Mouse (Mus musculus) limb, embryonic 14.5 days (tissue): ENCODE data around the gene Hmgcll1. TPM values are rescaled to one million over a fixed set of nuclear protein-coding genes. Genes with fewer than 3 reads are reported as not detected.

Experiments used
- ATAC-seq: fragments of 200-750 bp; cut with Nextera tagmentation; 2 replicates; pipeline ENCODE4 v1.8.0; 2017; ENCODE audit warnings: low read depth, moderate number of reproducible peaks, moderate TSS enrichment; ENCODE audit not compliant: low FRiP score
- DNase-seq: peaks from one replicate; pipeline ENCODE4 v3.0.0-alpha.2; 2015; ENCODE audit warnings: low spot score
- H3K27ac ChIP-seq: fragments of 300-500 bp; sonication (generic); replicated peaks from 2 replicates; pipeline ENCODE4 v1.5.1; 2014; ENCODE audit warnings: low read depth, mild to moderate bottlenecking, low read length, moderate library complexity, mixed read lengths
- H3K27me3 ChIP-seq: fragments of 300-500 bp; sonication (generic); 2 replicates; pipeline ENCODE4 v1.6.1; 2014; ENCODE audit warnings: low read length, mixed read lengths; ENCODE audit not compliant: control insufficient read depth, insufficient read depth
- H3K36me3 ChIP-seq: fragments of 300-500 bp; sonication (generic); 2 replicates; pipeline ENCODE4 v1.6.1; 2014; ENCODE audit warnings: mild to moderate bottlenecking, low read length, moderate library complexity, mixed read lengths; ENCODE audit not compliant: control insufficient read depth, insufficient read depth
- H3K4me1 ChIP-seq: fragments of 300-500 bp; sonication (generic); 2 replicates; pipeline ENCODE4 v1.6.1; 2014; ENCODE audit warnings: antibody characterized with exemption, low read length, mixed read lengths; ENCODE audit not compliant: control insufficient read depth, insufficient read depth
- H3K4me2 ChIP-seq: fragments of 300-500 bp; sonication (generic); replicated peaks from 2 replicates; pipeline ENCODE4 v1.6.1; 2014; ENCODE audit warnings: low read depth, mild to moderate bottlenecking, low read length, moderate library complexity; ENCODE audit not compliant: severe bottlenecking
- H3K4me3 ChIP-seq: fragments of 300-500 bp; sonication (generic); replicated peaks from 2 replicates; pipeline ENCODE4 v1.5.1; 2014; ENCODE audit warnings: low read length
- H3K9ac ChIP-seq: fragments of 300-500 bp; sonication (generic); 2 replicates; pipeline ENCODE4 v1.6.1; 2014; ENCODE audit warnings: mild to moderate bottlenecking, low read depth, low read length, moderate library complexity; ENCODE audit not compliant: severe bottlenecking
- H3K9me3 ChIP-seq: fragments of 300-500 bp; sonication (generic); 2 replicates; pipeline ENCODE4 v1.6.1; 2016; ENCODE audit warnings: low read length; ENCODE audit not compliant: control insufficient read depth
- POLR2A ChIP-seq: fragments of 200-500 bp; IDR thresholded peaks from 2 replicates; pipeline ENCODE4 v1.8.0; 2012; ENCODE audit warnings: inconsistent platforms, mild to moderate bottlenecking, moderate library complexity, borderline replicate concordance; ENCODE audit not compliant: insufficient read depth, insufficient read length; ENCODE audit errors: extremely low read depth
- WGBS: fragments of 180-500 bp; shearing (Covaris S2); extraction: QIAGEN DNeasy Blood & Tissue Kit; methylation state at CpG from one replicate; pipeline ENCODE4 v1.1.7; 2014; 5-methylcytosine and 5-hydroxymethylcytosine counted together
- polyA plus RNA-seq, 2 experiments: library from polyadenylated mRNA; depleted of rRNA in 1 of 2; stranded (reverse) in 1 of 2; unstranded in 1 of 2; fragments of >200 nt; fragmentation: Nextera tagmentation in 1 of 2; extraction: Ambion mirVana in 1 of 2; gene quantifications; 2 replicates each; pipeline versions ENCODE4 v1.2.1 to v1.2.3; 2012 to 2014

The Hmgcll1 gene
- 2.8 and 3.6 TPM in 2 replicates for polyA plus RNA-seq (2012; rRNA removed)
- polyA plus RNA-seq (2014; fragmentation: Nextera tagmentation; extraction: Ambion mirVana): 3.3 and 3.4 TPM in 2 replicates

DNA sequence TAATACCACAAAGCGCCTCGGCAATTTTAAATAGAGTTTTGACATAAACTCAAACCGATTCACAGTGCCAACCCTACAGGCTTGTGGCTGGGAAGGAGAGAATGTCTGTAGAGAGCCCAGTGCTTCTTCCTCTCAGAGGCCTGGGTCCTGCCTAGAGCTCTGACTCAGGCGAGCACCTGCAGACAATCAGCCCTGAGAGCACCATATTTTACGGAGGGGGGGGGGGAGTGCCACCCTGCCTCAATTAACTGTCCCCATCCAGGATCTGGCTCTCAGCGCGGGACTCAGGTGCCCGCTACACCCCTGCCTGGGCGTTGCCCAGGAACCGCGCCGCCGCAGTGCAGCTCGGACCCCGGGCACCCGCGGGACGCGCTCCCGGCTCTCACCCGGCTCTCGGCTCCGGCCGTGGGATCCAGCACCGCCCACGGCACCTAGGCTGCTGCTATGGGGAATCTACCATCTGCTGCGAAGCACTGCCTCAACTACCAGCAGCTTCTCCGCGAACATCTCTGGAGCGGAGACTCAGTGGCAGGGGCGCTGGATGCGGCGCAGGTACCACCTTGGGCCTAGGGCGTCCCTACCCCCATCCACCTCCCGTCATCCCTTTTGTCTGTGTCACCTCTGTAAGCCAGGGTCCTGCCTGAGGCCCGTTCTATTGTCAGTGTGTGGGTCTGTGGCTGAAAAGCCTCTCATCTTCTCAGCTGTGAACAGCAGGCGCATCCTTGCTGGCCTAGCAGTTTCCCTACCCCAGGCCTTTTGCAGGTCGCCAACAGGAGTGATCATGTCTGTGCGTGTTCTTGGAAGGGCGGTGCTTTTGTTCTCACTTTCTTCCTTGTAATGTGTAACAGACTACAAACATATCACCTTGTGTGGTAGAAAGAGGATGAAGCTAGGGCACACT is at the start of gene Hmgcll1:
Gene Hmgcll1 (plus strand): TSS at position 225 of the 901 bp plus-strand sequence.
- Histone ChIP-seq H3K36me3 (no peaks in the 10 kb centered on the region), H3K4me2 (peak within 1 kb of the TSS; percentile 76), H3K27ac (peak within 1 kb of the TSS; percentile 67; the same call in 1 of the 2 replicates), H3K4me3 (peak within 1 kb of the TSS; percentile 56), H3K9me3 (no peaks in the 10 kb centered on the region), H3K27me3 (no peaks in the 10 kb centered on the region), H3K9ac (peak within 1 kb of the TSS; percentile 70), H3K4me1 (peaks cover 9% of the 10 kb centered on the region; the same call in 1 of the 2 replicates)
- DNase-seq (no peak), ATAC-seq (peak; percentile 50; the same call in 1 of the 2 replicates)
- TF ChIP-seq POLR2A: no peak
- 4% methylated on average over 40 of the region's 40 CpGs for WGBS

DNA sequence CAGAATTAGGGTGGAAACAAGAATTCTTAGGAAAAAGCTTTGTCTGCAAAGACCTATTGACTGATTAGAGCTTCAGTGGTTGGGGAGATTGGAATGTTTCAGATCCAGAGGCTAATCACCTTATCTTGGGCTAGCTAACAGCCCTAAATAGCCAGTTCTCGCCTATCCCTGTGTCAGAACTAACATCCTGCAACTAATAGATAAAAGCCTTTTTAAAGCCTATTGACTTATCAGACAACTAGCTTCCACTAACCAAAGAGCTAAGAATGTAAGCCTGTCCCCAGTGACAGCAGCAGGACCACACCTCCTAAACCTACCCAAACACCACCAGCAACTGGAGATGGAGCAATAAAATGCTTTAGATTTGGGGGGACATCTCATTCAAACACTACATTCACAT is 34.6 kb upstream of the Hmgcll1 start:
- H3K9me3 ChIP-seq: no peaks in the 10 kb centered on the region
- no peak for TF ChIP-seq POLR2A
- no peak overlapping the region for H3K4me2 ChIP-seq
- H3K4me3 ChIP-seq: no peak overlapping the region
- ATAC-seq (no peak), DNase-seq (no peak)
- H3K9ac ChIP-seq: no peak overlapping the region
- no peaks in the 10 kb centered on the region for H3K4me1 ChIP-seq
- H3K27me3 ChIP-seq: no peaks in the 10 kb centered on the region
- 54% methylated on average over 1 of the region's 1 CpGs for WGBS
- H3K27ac ChIP-seq: no peak overlapping the region
- no peaks in the 10 kb centered on the region for H3K36me3 ChIP-seq

GRCm38 (mm10) chr9:75981139-75981538 is 33.5 kb upstream of the Hmgcll1 start:
- Histone ChIP-seq H3K27ac (no peak overlapping the region), H3K4me1 (no peaks in the 10 kb centered on the region), H3K27me3 (no peaks in the 10 kb centered on the region), H3K9me3 (no peaks in the 10 kb centered on the region), H3K4me3 (no peak overlapping the region), H3K9ac (no peak overlapping the region), H3K4me2 (no peak overlapping the region), H3K36me3 (no peaks in the 10 kb centered on the region)
- no peak for DNase-seq
- TF ChIP-seq POLR2A: no peak
- no peak for ATAC-seq
- 92% methylated on average over 1 of the region's 1 CpGs for WGBS

GRCm38 (mm10) chr9:75989491-75989890 is 25.2 kb upstream of the Hmgcll1 start:
- DNase-seq (peak; percentile 20), ATAC-seq (no peak)
- Histone ChIP-seq H3K36me3 (no peaks in the 10 kb centered on the region), H3K27me3 (no peaks in the 10 kb centered on the region), H3K4me1 (no peaks in the 10 kb centered on the region), H3K27ac (no peak overlapping the region), H3K9ac (no peak overlapping the region), H3K9me3 (no peaks in the 10 kb centered on the region), H3K4me2 (no peak overlapping the region), H3K4me3 (no peak overlapping the region)
- 85% methylated on average over 4 of the region's 4 CpGs for WGBS
- TF ChIP-seq POLR2A: no peak

- Histone ChIP-seq H3K4me1 (peaks cover 5% of the 10 kb centered on the region; the same call in 1 of the 2 replicates), H3K27ac (no peak overlapping the region), H3K9ac (no peak overlapping the region), H3K9me3 (no peaks in the 10 kb centered on the region), H3K36me3 (no peaks in the 10 kb centered on the region), H3K27me3 (no peaks in the 10 kb centered on the region), H3K4me3 (no peak overlapping the region), H3K4me2 (no peak overlapping the region)
- ATAC-seq: no peak
- TF ChIP-seq POLR2A: no peak
- WGBS: 54% methylated on average over 2 of the region's 2 CpGs
- peak; percentile 58 for DNase-seq
These were observed 15.8 kb upstream of the Hmgcll1 start for GRCm38 (mm10) chr9:75998791-75999350.
